Mouse (Mus musculus) layer of hippocampus, adult 9-10 months (tissue): ENCODE data around the gene Nfxl1.
"Not testable (repeated sequence)": the region's sequence is repeated elsewhere in the genome, so short reads cannot be mapped to it uniquely, and the experiment has no call there.

Source experiments
- DNase-seq: peaks from one replicate; pipeline ENCODE4 v3.0.0; 2022; ENCODE audit warnings: low spot score

Gene Nfxl1

DNA sequence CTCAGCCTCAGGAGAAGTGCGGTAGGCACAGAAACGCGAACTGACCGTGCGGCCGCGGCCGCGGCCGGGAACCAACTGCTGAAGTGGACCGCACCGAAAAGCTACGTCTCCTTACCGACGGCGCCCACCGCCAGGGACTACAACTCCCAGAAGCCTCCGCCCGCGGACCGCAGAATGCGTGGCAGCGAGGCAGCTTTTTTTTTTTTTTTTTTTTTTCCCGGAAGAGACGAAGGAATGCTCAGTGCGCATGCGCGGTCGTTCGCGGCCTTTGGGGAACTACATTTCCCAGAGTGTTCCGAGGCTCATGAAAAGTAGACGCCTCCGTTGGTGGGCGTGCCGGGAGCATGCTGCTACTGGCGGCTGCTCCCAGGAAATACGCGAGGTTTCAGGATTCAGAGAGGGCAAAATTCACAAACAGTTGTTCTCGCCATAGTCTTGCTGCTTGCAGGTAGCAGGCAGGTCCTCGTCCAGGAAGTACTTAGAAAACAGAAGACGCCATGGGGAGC lies at the start of gene Nfxl1:
TSS of gene Nfxl1 (minus strand) at position 141 of the 506 bp plus-strand sequence.
- DNase-seq = peak; percentile 58

DNA sequence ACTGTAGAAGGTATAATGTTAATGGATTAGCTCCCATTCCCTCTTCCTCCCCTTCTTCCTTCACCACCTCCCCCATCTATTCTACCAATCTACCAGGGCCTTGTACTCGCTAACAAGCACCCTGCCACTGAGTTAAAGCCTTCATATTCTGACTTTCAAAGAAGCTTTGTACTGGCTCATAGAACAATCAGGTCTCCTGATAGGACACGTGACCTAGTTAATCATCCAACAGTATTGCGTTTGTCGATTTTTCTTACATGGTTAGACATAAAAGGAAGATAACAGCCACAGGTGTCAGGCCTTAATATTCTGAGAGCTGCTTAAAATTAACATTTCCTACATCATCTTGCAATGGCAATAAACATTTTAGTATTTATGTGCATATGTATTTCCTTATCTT lies 43.7 kb upstream of the Nfxl1 start:
- no peak for DNase-seq

DNA sequence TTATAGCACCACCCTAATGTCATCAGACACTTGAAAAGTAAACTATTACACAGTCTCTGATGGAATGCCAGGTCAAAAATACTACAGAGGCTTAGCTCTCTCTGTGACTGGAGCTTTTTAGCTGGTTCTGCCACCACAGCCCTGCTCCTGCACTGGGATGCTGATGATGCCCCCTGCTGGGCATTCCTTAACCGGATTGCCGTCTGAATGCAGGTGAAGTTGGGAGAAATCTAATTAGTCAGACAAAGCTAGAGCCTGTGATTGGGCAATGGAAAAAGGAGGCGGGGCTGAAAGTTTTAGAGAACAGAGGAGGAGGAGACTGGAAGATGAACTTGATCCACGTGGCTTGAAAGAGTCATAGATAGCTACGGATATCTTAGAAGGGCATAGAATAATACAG lies 41.5 kb upstream of the Nfxl1 start:
- DNase-seq = peak; percentile 3

DNA sequence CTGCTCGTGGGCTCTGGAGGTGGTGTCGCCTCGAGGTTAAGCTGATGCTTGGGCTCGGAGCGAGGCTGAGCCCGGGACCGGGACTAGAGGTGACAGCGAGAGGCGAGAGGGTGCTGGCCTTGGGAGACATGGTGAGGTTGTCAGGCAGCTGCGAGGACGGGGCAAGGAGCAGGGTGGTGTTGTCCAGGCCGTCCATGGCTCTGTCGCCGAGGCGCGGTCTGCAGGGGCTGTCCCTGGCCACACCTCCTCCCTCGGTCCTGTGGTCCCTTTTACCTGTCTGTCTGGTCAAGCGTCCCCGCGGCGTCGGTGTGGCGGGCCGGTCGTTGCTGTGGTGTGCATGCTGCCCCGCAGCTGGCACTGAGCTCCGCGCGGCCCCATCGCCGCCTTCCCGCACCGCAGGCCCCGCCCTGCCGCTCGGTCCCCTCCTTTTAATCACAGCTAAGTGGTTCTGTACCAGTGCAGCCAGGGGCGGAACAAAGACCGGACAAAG lies 27.8 kb upstream of the Nfxl1 start, which contains the start of gene Gm5868:
TSS of gene Gm5868 (minus strand) at position 360 of the 490 bp plus-strand sequence.
- DNase-seq = no peak

DNA sequence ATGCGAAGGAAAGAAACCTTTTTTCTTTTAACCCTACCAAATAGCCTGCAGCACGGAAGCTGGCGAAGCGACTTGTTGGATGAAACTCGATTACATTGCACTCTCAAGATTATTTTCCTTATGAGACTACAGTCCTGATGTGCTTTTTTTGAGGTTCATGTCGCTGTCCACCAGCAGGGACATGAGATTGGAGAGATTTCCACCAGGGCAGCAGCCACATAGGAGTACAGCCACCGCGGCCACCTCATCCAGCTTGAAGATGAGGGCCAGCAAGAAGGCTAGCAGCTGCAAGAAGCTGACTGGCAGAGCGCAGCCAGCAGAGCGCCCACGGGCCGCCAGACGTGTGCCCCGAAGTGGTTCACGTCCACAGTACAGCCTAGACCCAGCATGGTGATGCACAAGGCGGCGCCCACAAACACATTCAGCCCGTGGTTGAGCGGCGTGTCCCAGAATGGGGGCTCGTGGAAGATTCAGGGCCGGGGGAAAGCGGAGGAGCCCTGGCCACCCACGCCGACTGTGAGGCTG lies 27.2 kb upstream of the Nfxl1 start:
- not testable (repeated sequence) for DNase-seq

DNA sequence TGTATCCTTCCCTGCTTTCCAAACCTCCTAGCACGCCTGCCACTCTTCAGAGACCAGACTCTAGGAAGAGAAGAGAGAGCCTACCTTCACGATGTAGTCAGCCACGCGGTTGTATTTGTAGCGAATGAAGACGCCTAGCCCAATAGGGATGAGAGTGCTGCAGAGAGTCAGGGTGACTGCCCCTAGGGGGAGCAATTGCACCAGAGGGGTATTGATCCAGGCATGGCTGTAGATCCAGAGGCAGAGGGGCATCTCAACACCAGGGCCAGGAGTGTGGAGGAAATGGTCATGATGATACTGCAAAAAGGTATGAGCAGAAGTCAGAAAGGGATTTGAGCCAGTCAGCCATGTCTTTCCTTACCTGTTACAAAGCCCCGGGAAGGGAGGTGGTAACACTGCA lies 26.6 kb upstream of the Nfxl1 start:
- not testable (repeated sequence) for DNase-seq

DNA sequence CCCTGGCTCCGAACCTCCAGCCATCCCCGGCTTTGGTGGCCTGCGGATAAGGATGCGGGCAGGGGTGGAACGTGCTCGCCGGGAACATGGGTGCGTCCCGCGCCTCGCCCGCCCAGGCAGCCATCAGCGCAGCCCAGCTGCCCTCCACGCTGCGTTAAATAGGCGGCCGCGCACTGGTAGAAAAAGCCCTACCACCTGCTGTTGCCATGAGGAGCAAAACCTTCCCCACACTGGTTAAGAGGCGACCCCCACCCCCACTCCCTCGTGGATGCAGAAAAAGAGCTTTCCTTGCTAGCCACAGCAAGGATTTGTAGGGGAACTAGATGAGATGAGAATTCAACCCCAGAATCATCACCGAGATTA lies 21.5 kb upstream of the Nfxl1 start, which contains the start of gene Zar1:
TSS of gene Zar1 (minus strand) at position 285 of the 363 bp plus-strand sequence.
- DNase-seq = not testable (repeated sequence)

DNA sequence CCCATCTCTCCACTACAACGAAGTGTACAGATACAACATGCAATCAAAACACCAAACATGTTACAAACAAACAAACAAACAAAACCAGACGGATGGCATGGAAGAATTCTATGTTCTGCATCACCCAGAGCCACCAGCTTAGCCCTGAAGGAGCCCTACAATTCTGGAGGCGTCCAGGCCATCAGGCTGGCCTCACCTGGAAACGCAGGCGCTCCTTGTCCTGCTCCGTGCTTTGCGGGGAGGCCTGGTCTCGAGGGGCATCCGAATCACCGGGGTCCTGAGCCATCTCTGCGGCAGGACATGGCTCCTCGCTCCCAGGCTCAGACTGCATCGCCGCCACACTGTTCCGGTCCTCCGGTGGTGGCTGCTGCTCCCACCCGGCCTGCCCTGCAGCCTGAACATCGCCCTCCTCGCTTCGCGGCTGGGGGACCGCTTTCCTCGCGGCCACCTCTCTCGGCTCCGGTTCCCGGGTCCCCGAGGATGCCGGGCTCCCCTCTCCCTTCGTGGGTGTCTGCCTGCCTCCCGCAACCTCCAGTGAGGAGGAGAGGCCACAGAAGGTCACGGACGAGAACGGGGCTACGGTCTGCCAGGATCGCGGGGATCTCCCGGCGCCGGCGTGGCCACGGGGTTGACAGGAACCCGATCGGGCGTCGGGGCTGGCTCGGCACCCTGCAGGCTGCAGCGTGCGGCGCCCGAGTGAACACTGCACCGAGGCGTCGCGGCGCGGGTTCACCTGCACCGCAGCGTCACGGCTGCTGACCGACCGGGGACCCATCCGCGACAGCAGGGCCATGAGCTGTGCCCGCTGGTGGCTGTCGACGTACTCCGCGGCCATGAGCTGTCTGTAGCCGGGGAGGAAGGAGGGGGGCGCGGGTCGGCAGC lies 20.8 kb upstream of the Nfxl1 start:
- not testable (repeated sequence) for DNase-seq

DNA sequence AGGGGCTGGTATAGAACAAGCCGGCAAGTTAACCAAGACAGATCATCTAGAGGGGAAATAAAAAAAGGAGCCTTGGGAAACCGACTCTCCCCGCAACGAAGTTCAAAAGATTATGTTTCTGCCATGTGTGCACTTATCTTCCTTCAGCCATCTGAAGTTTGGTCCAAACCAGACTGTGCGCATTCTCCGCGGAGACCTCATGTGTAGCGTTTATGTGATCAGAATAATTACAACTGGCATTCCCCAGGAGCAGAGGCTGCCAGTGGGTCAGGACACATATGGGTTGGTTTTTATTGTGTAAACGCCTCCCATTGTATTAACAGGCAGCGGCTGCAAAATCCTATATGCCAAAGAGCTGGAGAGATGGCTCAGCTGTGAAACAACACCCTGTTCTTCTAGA lies 20.1 kb upstream of the Nfxl1 start:
- not testable (repeated sequence) for DNase-seq

DNA sequence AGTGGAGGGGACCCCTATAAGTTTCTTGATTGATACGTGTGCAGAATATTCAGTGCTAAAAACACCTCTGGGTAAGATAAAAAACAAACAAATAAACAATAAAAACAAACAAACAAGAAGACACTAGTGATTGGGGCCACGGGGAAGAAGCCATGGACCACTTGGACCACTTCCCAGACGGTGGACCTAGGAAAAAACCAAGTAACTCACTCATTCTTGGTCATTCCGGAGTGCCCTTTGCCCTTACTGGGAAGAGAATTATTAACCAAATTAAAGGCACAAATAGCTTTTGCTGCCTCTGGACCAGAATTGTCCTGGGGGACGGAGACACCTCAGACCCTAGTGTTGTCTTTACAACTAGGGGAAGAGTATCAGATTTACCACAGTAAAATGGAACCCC lies 6.1 kb upstream of the Nfxl1 start:
- DNase-seq = no peak

DNA sequence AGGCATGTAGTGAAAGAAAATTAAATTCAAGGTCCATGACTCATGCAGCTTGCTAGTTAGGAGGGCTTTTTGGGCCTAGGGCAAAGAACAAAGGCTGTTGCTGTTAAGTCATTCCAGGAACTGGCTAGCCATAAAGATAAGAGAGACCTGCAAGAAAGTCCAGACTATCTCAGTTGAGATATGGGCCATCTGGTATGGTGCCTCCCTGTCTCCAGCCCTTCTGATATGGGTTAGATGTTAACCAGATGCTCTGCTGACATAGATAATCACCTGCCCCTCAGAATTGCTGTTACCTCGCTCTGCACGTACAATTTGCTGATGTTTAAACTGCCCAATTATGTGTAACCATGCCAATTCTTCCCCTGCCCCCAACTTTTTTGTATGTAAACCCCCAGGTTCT lies 3.7 kb upstream of the Nfxl1 start:
- DNase-seq = not testable (repeated sequence)

DNA sequence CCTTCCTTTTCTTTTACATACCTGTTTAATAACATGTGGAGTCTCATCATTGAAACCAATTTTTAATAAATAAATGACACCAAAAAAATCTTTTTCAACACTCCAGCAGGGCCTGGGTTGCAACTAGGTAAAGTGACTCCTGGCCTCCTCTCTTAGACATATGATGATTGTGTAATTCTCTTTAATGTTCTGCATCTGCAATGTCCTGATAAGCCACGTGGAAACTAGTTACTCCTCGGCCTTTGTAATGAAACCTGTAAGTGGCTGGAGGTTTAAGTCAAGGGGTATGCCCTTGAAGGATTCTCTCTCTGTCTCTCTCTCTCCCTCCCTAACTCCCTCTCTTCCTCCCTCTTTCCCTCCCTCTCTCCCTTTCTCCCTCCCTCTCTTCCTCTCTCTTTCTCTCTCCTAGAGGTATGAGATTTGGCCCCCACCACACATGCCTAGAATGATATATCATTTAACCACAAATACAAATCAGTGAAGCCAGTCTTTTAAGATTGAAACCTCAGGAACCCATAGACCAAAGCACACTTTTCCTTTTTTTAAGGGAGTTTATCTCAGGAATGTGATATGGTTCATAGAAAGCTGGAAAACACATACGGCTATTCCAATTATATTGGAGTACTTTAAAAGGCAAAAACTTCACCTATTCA lies 1.6 kb upstream of the Nfxl1 start:
- DNase-seq = no peak

DNA sequence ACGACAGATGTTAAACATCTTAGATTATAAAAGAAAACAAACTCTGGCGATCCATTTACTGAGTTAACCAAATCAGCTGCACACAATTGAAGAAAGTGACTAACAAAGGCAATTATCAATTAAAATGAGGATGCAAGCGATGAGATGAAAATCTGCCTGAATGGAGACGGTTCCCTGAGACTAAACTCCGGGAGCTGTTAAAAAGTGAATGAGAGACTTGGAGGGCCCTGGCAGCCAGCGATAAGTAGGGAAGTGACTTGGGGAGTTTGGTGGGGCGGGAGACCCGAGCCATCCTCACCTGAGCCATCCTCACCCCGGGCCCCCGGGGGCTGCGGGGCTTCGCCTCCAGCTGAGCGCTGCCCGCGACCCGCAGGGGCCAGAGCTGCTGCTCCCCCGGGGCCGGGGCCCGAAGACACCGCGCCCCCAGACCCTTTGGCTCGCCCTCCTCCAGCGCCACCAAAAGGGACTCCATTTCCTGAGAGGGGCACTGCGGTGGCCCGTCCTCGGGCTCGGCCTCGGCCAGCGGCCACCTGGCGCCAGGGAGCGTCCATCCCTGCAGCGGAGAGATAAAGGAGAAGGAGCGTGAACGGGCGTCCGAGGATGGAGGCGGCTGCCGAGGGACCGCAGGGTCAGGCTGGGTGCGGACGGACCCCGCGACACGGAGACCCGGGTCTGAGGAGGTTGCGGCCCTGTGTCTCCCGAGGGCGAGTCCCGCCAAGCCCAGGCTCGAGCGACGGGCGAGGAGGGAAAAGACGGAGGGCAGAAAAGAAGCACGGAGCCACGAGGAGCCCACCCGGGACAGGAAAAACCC lies 563 bp downstream of the Nfxl1 start:
- no peak for DNase-seq

DNA sequence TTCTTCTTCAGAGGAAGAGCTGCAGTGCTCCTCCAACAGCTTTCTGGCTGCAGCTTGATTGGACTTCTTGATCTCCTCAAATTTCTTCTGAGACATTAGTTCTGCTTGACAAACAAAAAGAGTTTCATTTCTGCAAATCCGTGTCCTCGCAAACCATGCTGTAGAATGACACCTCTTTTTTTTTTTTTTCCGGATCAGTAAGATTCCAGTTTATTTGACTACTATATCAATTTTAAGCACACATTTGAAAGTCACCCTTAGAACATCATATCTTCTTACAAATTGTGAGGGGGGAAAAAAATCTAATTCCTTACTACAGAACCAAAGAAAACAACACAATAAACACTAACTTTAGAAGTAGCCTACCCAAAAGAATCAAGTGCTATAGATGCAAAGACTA lies 3.2 kb downstream of the Nfxl1 start:
- no peak for DNase-seq

DNA sequence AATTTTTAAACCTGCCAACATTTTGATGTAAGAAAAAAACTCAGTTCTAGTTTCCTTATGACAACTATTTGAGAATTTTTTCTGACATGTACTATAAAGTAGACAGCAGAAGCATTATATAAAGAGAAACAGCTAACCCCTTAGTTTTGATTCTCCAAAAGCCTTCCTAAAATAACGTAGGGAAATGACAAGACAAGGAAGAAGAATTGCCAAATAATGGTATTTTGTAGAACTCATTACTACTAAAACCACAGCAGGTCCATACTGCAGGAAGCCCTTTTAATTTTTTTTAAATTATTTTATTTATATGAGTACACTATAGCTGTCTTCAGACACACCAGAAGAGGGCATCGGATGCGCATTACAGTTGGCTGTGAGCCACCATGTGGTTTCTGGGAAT lies 8.3 kb downstream of the Nfxl1 start:
- no peak for DNase-seq

DNA sequence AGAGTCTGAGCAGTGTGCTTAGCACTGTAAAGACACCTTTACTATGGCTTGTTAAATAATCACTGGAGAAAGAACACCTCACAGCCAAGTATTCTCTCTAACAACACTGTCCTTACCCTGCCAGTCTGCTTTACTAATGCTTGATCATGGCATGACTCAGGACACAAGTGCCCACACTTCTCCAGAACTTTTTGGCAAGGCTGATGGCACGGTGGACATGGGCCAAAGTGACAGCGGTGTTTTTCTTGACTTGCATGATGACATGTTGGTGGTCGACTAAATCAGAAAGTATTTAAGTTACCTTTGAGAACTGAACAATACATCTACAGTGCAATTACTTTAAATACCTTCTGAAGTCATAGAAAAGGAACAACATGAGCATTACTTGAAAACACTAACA lies 30.6 kb downstream of the Nfxl1 start:
- DNase-seq = no peak

DNA sequence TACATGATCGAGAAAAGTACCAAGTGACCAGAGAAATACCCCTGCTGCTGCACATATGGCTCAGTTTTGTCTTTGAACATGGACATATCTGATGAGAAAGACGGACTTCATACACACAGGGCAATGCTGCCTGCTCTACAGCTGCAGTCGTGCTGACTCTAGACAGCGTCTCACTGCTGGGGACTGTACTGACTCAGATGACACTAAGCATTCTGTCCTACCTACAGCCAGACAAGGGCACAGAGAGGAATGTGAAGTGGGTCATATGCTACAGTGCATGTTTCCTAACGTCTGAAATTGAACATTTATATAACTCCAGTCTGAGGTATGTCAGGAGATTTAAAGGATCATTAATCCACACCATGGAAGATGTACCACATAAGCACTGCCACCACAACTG lies 45.7 kb downstream of the Nfxl1 start:
- no peak for DNase-seq

DNA sequence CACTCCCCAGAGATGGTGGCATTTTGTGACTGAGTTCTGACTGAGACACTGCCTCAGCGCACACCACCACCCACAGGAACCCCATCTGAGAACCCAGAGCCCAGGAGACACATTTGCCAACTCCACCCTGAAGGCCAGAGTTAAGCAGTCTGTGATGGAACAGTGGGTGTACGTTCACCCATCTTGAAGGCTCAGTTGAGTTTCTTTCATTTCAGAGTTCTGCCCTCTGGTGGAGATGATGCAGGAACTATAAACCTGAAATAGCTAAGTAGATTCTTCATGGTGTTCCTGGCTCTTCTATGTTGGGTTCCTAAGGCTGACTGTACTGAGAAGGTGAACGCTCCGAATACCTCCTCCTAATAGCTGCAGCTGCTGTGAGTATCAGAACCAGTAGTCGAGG lies 53.7 kb downstream of the Nfxl1 start:
- DNase-seq = peak; percentile 26

DNA sequence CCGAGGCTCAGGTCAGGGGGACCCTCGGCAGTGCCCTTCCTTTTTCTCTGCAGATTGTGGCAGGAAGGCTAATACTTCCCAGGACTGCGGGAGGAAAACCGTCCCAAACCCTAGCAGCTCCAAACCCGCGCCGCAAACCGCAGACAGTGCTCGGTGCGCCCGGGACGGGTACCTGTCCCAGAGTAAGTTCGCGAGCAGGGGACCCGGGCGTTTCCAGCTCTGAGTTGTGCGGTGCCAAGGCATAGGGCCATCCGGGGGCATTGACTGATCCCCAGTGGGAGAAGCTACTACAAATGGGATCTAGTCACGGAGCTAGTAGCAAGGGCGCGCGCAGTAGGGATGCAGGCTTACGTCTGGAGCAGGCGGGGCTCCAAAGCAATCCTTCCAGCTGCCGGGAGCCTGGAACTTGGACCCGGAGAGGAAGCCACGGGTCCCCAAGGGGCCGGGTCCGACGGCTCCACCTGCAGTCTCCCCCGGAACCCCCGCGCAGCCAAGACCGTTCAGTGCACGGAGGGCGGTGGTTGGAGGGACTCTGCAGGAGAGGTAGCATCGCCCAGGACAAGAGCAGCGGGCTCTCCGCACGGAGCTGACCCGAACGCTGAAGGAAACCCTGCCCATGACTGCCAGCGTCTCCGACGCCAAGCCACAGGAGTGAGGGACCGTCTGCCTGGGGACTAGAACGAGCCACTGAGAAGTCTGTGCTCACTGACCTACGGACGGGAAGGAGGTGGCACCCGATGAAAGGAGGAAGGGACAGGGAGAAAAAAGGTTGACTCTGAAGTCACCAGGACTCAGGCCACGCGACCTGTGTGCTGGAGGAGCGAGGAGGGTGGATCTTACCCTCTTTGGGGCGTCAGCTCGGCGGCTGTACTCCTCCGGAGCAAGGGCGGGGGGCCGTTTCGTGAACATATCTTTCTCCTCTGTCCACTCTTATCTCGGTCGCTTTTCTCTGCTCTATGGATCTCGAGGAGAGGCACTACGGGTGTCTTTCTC lies 55.7 kb downstream of the Nfxl1 start, which contains the start of gene Corin:
TSS of gene Corin (minus strand) at position 943 of the 993 bp plus-strand sequence.
- no peak for DNase-seq

DNA sequence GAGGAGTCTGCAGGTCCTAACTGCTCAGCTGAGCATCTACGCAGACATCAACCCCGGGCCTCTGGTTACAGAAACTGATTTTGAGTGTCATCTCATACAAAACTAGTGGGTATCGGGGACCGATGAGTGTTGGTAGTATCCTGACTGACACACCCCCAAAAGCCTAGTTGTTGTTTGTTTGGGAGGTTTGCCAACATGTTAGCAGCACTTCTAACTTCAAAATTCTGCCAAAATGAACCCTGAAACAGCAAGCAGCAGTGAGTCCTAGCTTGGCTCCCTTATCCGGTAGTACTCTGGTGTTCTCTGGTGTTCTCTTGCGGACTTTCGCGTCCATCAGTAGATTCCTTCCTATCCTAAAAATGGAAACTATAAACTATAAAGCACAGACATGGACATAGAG lies 56.7 kb downstream of the Nfxl1 start:
- DNase-seq = no peak

DNA sequence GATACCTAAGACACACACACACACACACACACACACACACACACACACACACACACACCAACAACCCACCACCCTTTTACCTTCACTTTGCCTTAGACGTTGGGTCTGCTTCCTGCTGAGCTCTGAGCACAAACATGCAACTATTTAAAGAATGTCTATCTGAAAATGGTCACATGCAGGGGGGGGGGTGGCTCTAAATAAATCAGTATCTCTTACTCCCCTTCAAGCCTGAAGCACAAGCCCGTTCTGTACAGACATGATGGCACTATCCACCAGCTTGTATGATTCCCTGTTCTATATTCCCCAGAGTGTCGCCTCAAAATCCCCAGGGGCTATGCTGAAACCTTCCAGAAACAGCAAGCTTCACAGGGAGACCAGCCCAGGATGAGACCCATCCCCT lies 57.7 kb downstream of the Nfxl1 start:
- DNase-seq = no peak
